In the genomic region with DNA sequence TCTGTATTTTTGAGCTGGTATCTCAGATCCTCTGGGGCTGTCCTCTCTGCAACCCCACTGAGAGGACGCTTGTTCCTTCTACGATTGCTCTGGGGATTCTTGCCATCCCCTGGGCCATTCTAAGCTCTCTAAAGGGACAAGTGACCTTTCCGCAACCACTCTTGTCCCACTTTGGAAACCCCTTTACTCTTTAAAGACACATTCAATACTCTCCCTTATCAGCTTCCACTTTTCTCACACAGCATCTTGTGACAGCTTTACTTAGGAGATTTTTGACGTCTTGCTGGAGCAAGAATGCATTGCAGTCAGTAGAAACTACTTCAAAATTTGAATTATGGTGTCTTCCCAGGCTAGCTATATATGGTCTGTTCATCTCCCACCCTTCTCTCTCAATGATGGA, we compare ENCODE assay signal across 7 mouse cellular contexts. TPM values are rescaled to one million over a fixed set of nuclear protein-coding genes. Genes with fewer than 3 reads are reported as not detected.
A peak's percentile ranks its signal among the peaks of the same experiment; 100 is the strongest.
DNase-seq lines count a peak whose midpoint lies in the region; ATAC-seq and TF ChIP-seq lines count a peak whose summit lies in the region.

A gene (minus strand): TSS at position 101 of the 400 bp plus-strand sequence.

- TF ChIP-seq CTCF in C2C12 (IDR thresholded peaks at IDR 0.05; ENCODE audit: control insufficient read depth, insufficient read depth, insufficient read length): no peak

- ATAC-seq in CD4-positive, CD25-positive, alpha-beta regulatory T cell, adult 4 months: no peak
- no peak for ATAC-seq in forebrain, embryonic 12.5 days (ENCODE audit: low FRiP score)
- no peak for ATAC-seq in hindbrain, embryonic 11.5 days (ENCODE audit: low FRiP score)
- ATAC-seq in liver, embryonic 12.5 days: no peak

- H3ac ChIP-seq in C2C12 (ENCODE audit: control insufficient read depth, insufficient read length, low read depth): peak within 1 kb of the TSS; percentile 86

- H3K4me1 ChIP-seq in forebrain, embryonic 12.5 days: peaks cover 21% of the 10 kb centered on the region
- peaks cover 4% of the 10 kb centered on the region; the same call in 1 of the 2 replicates for H3K4me1 ChIP-seq in hindbrain, embryonic 11.5 days (replicated peaks; ENCODE audit: control insufficient read depth, insufficient read depth, low read length)
- H3K4me1 ChIP-seq in liver, embryonic 12.5 days: peaks cover 30% of the 10 kb centered on the region

- peak within 1 kb of the TSS; percentile 80 for H3K4me3 ChIP-seq in C2C12 (ENCODE audit: insufficient read depth, poor library complexity, severe bottlenecking)
- H3K4me3 ChIP-seq in forebrain, embryonic 12.5 days (replicated peaks): peak within 1 kb of the TSS; percentile 82
- peak within 1 kb of the TSS; percentile 86 for H3K4me3 ChIP-seq in hindbrain, embryonic 11.5 days (ENCODE audit: low read depth, low read length)
- peak within 1 kb of the TSS; percentile 87 for H3K4me3 ChIP-seq in liver, embryonic 12.5 days

- no peak within 1 kb of the TSS for H3K27ac ChIP-seq in forebrain, embryonic 12.5 days
- no peak within 1 kb of the TSS for H3K27ac ChIP-seq in hindbrain, embryonic 11.5 days (ENCODE audit: low read depth, low read length)
- peak within 1 kb of the TSS; percentile 70 for H3K27ac ChIP-seq in liver, embryonic 12.5 days

- peak within 1 kb of the TSS; percentile 76 for H3K9ac ChIP-seq in forebrain, embryonic 12.5 days
- peak within 1 kb of the TSS; percentile 74 for H3K9ac ChIP-seq in hindbrain, embryonic 11.5 days (ENCODE audit: low read depth, low read length)
- H3K9ac ChIP-seq in liver, embryonic 12.5 days: peak within 1 kb of the TSS; percentile 91

- 80% methylated on average over 4 of the region's 4 CpGs for WGBS in forebrain, embryonic 12.5 days
- WGBS in hindbrain, embryonic 11.5 days: 81% methylated on average over 4 of the region's 4 CpGs
- WGBS in liver, embryonic 12.5 days (ENCODE audit: insufficient replicate concordance): 68% methylated on average over 4 of the region's 4 CpGs

- H3K9me3 ChIP-seq in forebrain, embryonic 12.5 days: no peaks in the 10 kb centered on the region
- H3K9me3 ChIP-seq in hindbrain, embryonic 11.5 days (ENCODE audit: control insufficient read depth, low read length): no peaks in the 10 kb centered on the region
- H3K9me3 ChIP-seq in liver, embryonic 12.5 days (replicated peaks): no peaks in the 10 kb centered on the region

- H3K36me3 ChIP-seq in C2C12 (ENCODE audit: control insufficient read depth, insufficient read depth): peaks cover 25% of the 10 kb centered on the region
- H3K36me3 ChIP-seq in forebrain, embryonic 12.5 days (replicated peaks): peaks cover 40% of the 10 kb centered on the region
- H3K36me3 ChIP-seq in hindbrain, embryonic 11.5 days (ENCODE audit: control insufficient read depth, insufficient read depth, low read length): 0 out of 2 replicates have a peak, but pooled peaks cover 3% of the 10 kb centered on the region
- peaks cover 47% of the 10 kb centered on the region for H3K36me3 ChIP-seq in liver, embryonic 12.5 days

- DNase-seq in hindbrain, embryonic 11.5 days (ENCODE audit: low spot score): no peak
- no peak for DNase-seq in cerebellum, postnatal 14 days
- no peak for DNase-seq in c-Kit-positive CD71-positive TER-119-positive erythroid progenitor cells, embryonic 14.5 days (ENCODE audit: low spot score)

- H3K4me2 ChIP-seq in forebrain, embryonic 12.5 days: peak within 1 kb of the TSS; percentile 91
- H3K4me2 ChIP-seq in hindbrain, embryonic 11.5 days (replicated peaks; ENCODE audit: low read depth, low read length): peak within 1 kb of the TSS; percentile 96
- H3K4me2 ChIP-seq in liver, embryonic 12.5 days: peak within 1 kb of the TSS; percentile 97

- peaks cover 12% of the 10 kb centered on the region for H3K79me3 ChIP-seq in C2C12 (ENCODE audit: low read depth)

- H3K79me2 ChIP-seq in C2C12 (ENCODE audit: control insufficient read depth, insufficient read depth): peaks cover 47% of the 10 kb centered on the region

- no peaks in the 10 kb centered on the region for H3K27me3 ChIP-seq in C2C12 (ENCODE audit: control insufficient read depth, insufficient read depth, insufficient read length)
- H3K27me3 ChIP-seq in forebrain, embryonic 12.5 days: no peaks in the 10 kb centered on the region
- H3K27me3 ChIP-seq in hindbrain, embryonic 11.5 days (ENCODE audit: control insufficient read depth, insufficient read depth, low read length): no peaks in the 10 kb centered on the region
- no peaks in the 10 kb centered on the region for H3K27me3 ChIP-seq in liver, embryonic 12.5 days (replicated peaks)

TF ChIP-seq in C2C12, 6 proteins besides CTCF, POLR2A, EP300 and RAD21:
- TF ChIP-seq USF1 (IDR thresholded peaks at IDR 0.05; ENCODE audit: low read depth) (no peak), CEBPB (IDR thresholded peaks at IDR 0.05; ENCODE audit: low read depth) (no peak), MAX (IDR thresholded peaks at IDR 0.05) (no peak), MYOG (IDR thresholded peaks at IDR 0.05; ENCODE audit: control insufficient read depth, extremely low read depth, insufficient read length) (no peak), MYOD1 (IDR thresholded peaks at IDR 0.05; ENCODE audit: control insufficient read depth, insufficient read length, low read depth) (no peak), FOSL1 (IDR thresholded peaks at IDR 0.05; ENCODE audit: insufficient read depth, low read length, poor library complexity, severe bottlenecking) (no peak)

RNA-seq across cellular contexts. Expression of the gene that starts here (rescaled TPM):
- polyA plus RNA-seq in C2C12 (2012; fragmentation: generic; extraction: Trizol): 54.3 TPM
- polyA plus RNA-seq in CD4-positive, CD25-positive, alpha-beta regulatory T cell, adult 4 months (2017; shearing (Covaris generic)): 10 to 100 TPM; 52.6 to 67.3 TPM
- 169 and 173 TPM in 2 replicates for polyA plus RNA-seq in forebrain, embryonic 12.5 days (2016; fragmentation: Nextera tagmentation; extraction: Ambion mirVana)
- 183 and 195 TPM in 2 replicates for polyA plus RNA-seq in hindbrain, embryonic 11.5 days (2014; fragmentation: Nextera tagmentation; extraction: Ambion mirVana)
- polyA plus RNA-seq in liver, embryonic 12.5 days (2016; fragmentation: Nextera tagmentation; extraction: Ambion mirVana): 34.4 and 35.8 TPM in 2 replicates
